Mouse (Mus musculus): ENCODE results near the gene Acsl1. TPM values are rescaled to one million over a fixed set of nuclear protein-coding genes. Genes with fewer than 3 reads are reported as not detected.
A peak's percentile ranks its signal among the peaks of the same experiment; 100 is the strongest.

Acsl1 gene
- polyA plus RNA-seq, 1 experiment from 2014 or later: 23.3 TPM

- no peak overlapping the region for H3K9ac ChIP-seq
- no peak overlapping the region for H3K27ac ChIP-seq (ENCODE audit: poor library complexity, severe bottlenecking)
- 84% methylated on average over 4 of the region's 4 CpGs for WGBS
- ATAC-seq (ENCODE audit: insufficient number of reproducible peaks, low FRiP score): no peak
- peaks cover 1% of the 10 kb centered on the region for H3K9me3 ChIP-seq (replicated peaks)
- no peak overlapping the region for H3K4me2 ChIP-seq
- no peak overlapping the region for H3K4me3 ChIP-seq
- peaks cover 12% of the 10 kb centered on the region; the same call in 1 of the 2 replicates for H3K4me1 ChIP-seq (replicated peaks)
- peaks cover 4% of the 10 kb centered on the region; the same call in 1 of the 2 replicates for H3K27me3 ChIP-seq (replicated peaks)
- no peaks in the 10 kb centered on the region for H3K36me3 ChIP-seq
Observed at GRCm38 (mm10) chr8:46449063-46449462, 21.8 kb upstream of the Acsl1 start.

- Histone ChIP-seq H3K27ac (ENCODE audit: poor library complexity, severe bottlenecking) (no peak overlapping the region), H3K4me1 (replicated peaks) (peaks cover 12% of the 10 kb centered on the region; the same call in 1 of the 2 replicates), H3K4me3 (no peak overlapping the region), H3K9me3 (replicated peaks) (peaks cover 7% of the 10 kb centered on the region), H3K36me3 (no peaks in the 10 kb centered on the region), H3K4me2 (no peak overlapping the region), H3K9ac (no peak overlapping the region), H3K27me3 (replicated peaks) (peaks cover 4% of the 10 kb centered on the region; the same call in 1 of the 2 replicates)
- 44% methylated on average over 8 of the region's 8 CpGs for WGBS
- no peak for ATAC-seq (ENCODE audit: insufficient number of reproducible peaks, low FRiP score)
Observed at GRCm38 (mm10) chr8:46449723-46450251, 21.1 kb upstream of the Acsl1 start.

GRCm38 (mm10) chr8:46458215-46458811 lies 12.5 kb upstream of the Acsl1 start:
- no peak for ATAC-seq (ENCODE audit: insufficient number of reproducible peaks, low FRiP score)
- Histone ChIP-seq H3K4me2 (no peak overlapping the region), H3K4me3 (no peak overlapping the region), H3K27me3 (replicated peaks) (no peaks in the 10 kb centered on the region), H3K4me1 (replicated peaks) (no peaks in the 10 kb centered on the region), H3K9ac (no peak overlapping the region), H3K9me3 (replicated peaks) (peaks cover 7% of the 10 kb centered on the region), H3K27ac (ENCODE audit: poor library complexity, severe bottlenecking) (no peak overlapping the region), H3K36me3 (no peaks in the 10 kb centered on the region)
- WGBS: 54% methylated on average over 6 of the region's 6 CpGs

GRCm38 (mm10) chr8:46468400-46468799 lies 2.4 kb upstream of the Acsl1 start:
- 75% methylated on average over 2 of the region's 2 CpGs for WGBS

GRCm38 (mm10) chr8:46469071-46469769 lies 1.6 kb upstream of the Acsl1 start:
- Histone ChIP-seq H3K4me1 (replicated peaks) (peaks cover 11% of the 10 kb centered on the region), H3K36me3 (no peaks in the 10 kb centered on the region), H3K27ac (ENCODE audit: poor library complexity, severe bottlenecking) (no peak overlapping the region), H3K4me2 (no peak overlapping the region), H3K27me3 (replicated peaks) (no peaks in the 10 kb centered on the region), H3K4me3 (no peak overlapping the region), H3K9ac (no peak overlapping the region), H3K9me3 (replicated peaks) (no peaks in the 10 kb centered on the region)
- 84% methylated on average over 8 of the region's 8 CpGs for WGBS
- no peak for ATAC-seq (ENCODE audit: insufficient number of reproducible peaks, low FRiP score)

More at GRCm38 (mm10) chr8:46468400-46468799, 2.4 kb upstream of the Acsl1 start:
- ATAC-seq (ENCODE audit: insufficient number of reproducible peaks, low FRiP score): no peak
- Histone ChIP-seq H3K27ac (ENCODE audit: poor library complexity, severe bottlenecking) (no peak overlapping the region), H3K36me3 (no peaks in the 10 kb centered on the region), H3K4me1 (replicated peaks) (peaks cover 11% of the 10 kb centered on the region), H3K4me2 (no peak overlapping the region), H3K27me3 (replicated peaks) (no peaks in the 10 kb centered on the region), H3K9ac (no peak overlapping the region), H3K9me3 (replicated peaks) (no peaks in the 10 kb centered on the region), H3K4me3 (no peak overlapping the region)

GRCm38 (mm10) chr8:46470091-46470791 lies 596 bp upstream of the Acsl1 start:
- Histone ChIP-seq H3K27me3 (replicated peaks) (no peaks in the 10 kb centered on the region), H3K4me1 (replicated peaks) (peaks cover 11% of the 10 kb centered on the region), H3K9me3 (replicated peaks) (no peaks in the 10 kb centered on the region), H3K4me3 (peak overlapping the region; percentile 88), H3K9ac (no peak overlapping the region), H3K27ac (ENCODE audit: poor library complexity, severe bottlenecking) (peak overlapping the region; percentile 27; the same call in 1 of the 2 replicates), H3K4me2 (peak overlapping the region; percentile 83), H3K36me3 (no peaks in the 10 kb centered on the region)
- WGBS: 41% methylated on average over 15 of the region's 15 CpGs
- peak; percentile 0; the same call in 1 of the 2 replicates for ATAC-seq (ENCODE audit: insufficient number of reproducible peaks, low FRiP score)

GRCm38 (mm10) chr8:46471926-46472485 lies 1.2 kb downstream of the Acsl1 start:
- no peaks in the 10 kb centered on the region for H3K27me3 ChIP-seq (replicated peaks)
- H3K4me1 ChIP-seq (replicated peaks): peaks cover 11% of the 10 kb centered on the region
- peak overlapping the region; percentile 88 for H3K4me3 ChIP-seq
- no peak for ATAC-seq (ENCODE audit: insufficient number of reproducible peaks, low FRiP score)
- WGBS: 31% methylated on average over 9 of the region's 9 CpGs
- peak overlapping the region; percentile 83 for H3K4me2 ChIP-seq
- no peaks in the 10 kb centered on the region for H3K36me3 ChIP-seq
- H3K27ac ChIP-seq (ENCODE audit: poor library complexity, severe bottlenecking): no peak overlapping the region
- H3K9ac ChIP-seq: peak overlapping the region; percentile 96; the same call in 1 of the 2 replicates
- H3K9me3 ChIP-seq (replicated peaks): no peaks in the 10 kb centered on the region

- Histone ChIP-seq H3K4me1 (replicated peaks) (peaks cover 15% of the 10 kb centered on the region), H3K9ac (no peak overlapping the region), H3K36me3 (no peaks in the 10 kb centered on the region), H3K27me3 (replicated peaks) (no peaks in the 10 kb centered on the region), H3K27ac (ENCODE audit: poor library complexity, severe bottlenecking) (no peak overlapping the region), H3K9me3 (replicated peaks) (no peaks in the 10 kb centered on the region), H3K4me3 (no peak overlapping the region), H3K4me2 (no peak overlapping the region)
- no peak for ATAC-seq (ENCODE audit: insufficient number of reproducible peaks, low FRiP score)
- 85% methylated on average over 3 of the region's 3 CpGs for WGBS
Observed at GRCm38 (mm10) chr8:46474120-46474519, 3.3 kb downstream of the Acsl1 start.

GRCm38 (mm10) chr8:46474634-46475033 lies 3.8 kb downstream of the Acsl1 start:
- 80% methylated on average over 6 of the region's 6 CpGs for WGBS
- Histone ChIP-seq H3K9ac (no peak overlapping the region), H3K27me3 (replicated peaks) (no peaks in the 10 kb centered on the region), H3K4me3 (no peak overlapping the region), H3K36me3 (no peaks in the 10 kb centered on the region), H3K4me1 (replicated peaks) (peaks cover 18% of the 10 kb centered on the region), H3K27ac (ENCODE audit: poor library complexity, severe bottlenecking) (no peak overlapping the region), H3K4me2 (no peak overlapping the region), H3K9me3 (replicated peaks) (no peaks in the 10 kb centered on the region)
- no peak for ATAC-seq (ENCODE audit: insufficient number of reproducible peaks, low FRiP score)

GRCm38 (mm10) chr8:46475404-46475803 lies 4.6 kb downstream of the Acsl1 start:
- Histone ChIP-seq H3K36me3 (no peaks in the 10 kb centered on the region), H3K4me3 (no peak overlapping the region), H3K9ac (no peak overlapping the region), H3K9me3 (replicated peaks) (no peaks in the 10 kb centered on the region), H3K27ac (ENCODE audit: poor library complexity, severe bottlenecking) (no peak overlapping the region), H3K27me3 (replicated peaks) (no peaks in the 10 kb centered on the region), H3K4me2 (no peak overlapping the region), H3K4me1 (replicated peaks) (peaks cover 26% of the 10 kb centered on the region)
- ATAC-seq (ENCODE audit: insufficient number of reproducible peaks, low FRiP score): no peak
- WGBS: 83% methylated on average over 11 of the region's 11 CpGs

GRCm38 (mm10) chr8:46475942-46476341 lies 5.1 kb downstream of the Acsl1 start:
- peaks cover 28% of the 10 kb centered on the region for H3K4me1 ChIP-seq (replicated peaks)
- H3K4me3 ChIP-seq: no peak overlapping the region
- no peaks in the 10 kb centered on the region for H3K27me3 ChIP-seq (replicated peaks)
- ATAC-seq (ENCODE audit: insufficient number of reproducible peaks, low FRiP score): no peak
- H3K36me3 ChIP-seq: no peaks in the 10 kb centered on the region
- H3K27ac ChIP-seq (ENCODE audit: poor library complexity, severe bottlenecking): no peak overlapping the region
- H3K9ac ChIP-seq: no peak overlapping the region
- no peak overlapping the region for H3K4me2 ChIP-seq
- no peaks in the 10 kb centered on the region for H3K9me3 ChIP-seq (replicated peaks)
- WGBS: 88% methylated on average over 3 of the region's 3 CpGs

All from heart, embryonic 12.5 days (tissue).